Mouse (Mus musculus): Measurements from ENCODE around the gene Cfap97d1. TPM values are rescaled to one million over a fixed set of nuclear protein-coding genes. Genes with fewer than 3 reads are reported as not detected.

Cfap97d1 gene
- polyA plus RNA-seq, 1 experiment from 2014 or later = not detected

DNA sequence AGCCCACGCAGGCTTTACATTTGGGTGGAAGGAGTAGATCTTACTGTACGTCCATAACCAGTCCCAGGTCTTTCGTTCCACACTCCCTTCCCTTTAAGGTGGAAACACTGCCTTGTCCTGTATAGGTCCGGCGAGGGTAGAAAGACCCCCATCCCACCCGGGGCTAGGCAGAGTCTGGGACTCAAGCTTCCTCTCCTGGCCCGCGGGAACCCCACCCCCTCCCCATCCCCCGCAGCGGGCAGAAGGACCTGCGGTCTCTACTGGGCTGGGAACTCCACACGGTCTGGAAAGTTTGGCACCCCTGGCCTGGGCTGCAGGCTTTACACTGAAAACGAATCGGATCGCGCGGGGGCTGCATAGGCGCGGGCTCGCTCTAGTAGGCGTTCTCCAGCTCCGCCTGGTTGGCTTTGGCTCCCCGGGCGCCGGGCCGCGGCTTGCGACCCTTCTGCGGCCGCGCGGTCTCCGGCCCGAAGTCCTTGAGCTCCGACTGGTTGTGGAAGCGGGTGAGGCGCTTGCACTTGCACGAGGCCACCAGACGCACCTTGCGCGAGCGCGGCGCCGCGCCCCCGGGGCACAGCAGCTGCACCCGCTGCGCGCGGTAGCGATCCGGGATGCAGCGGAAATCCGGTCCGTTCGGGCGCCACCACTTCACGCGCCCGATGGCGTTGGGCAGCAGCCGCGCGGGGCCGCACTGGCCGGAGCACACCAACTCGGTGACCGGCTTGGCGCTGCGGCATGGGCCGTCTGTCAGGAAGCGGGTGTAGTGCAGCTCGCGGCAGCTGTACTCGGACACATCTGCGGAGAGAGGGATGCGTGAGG, 20.4 kb upstream of the Cfap97d1 start:
- Histone ChIP-seq H3K9me3 (no peaks in the 10 kb centered on the region), H3K27me3 (peaks cover 64% of the 10 kb centered on the region), H3K4me3 (peak overlapping the region; percentile 66), H3K9ac (replicated peaks) (peak overlapping the region; percentile 55), H3K4me1 (peaks cover 23% of the 10 kb centered on the region), H3K4me2 (replicated peaks) (peak overlapping the region; percentile 98), H3K36me3 (no peaks in the 10 kb centered on the region), H3K27ac (replicated peaks) (no peak overlapping the region)
- peak; percentile 64; the same call in 1 of the 2 replicates for ATAC-seq (replicated peaks)
- WGBS = under 1% methylated on average over 76 of the region's 78 CpGs

DNA sequence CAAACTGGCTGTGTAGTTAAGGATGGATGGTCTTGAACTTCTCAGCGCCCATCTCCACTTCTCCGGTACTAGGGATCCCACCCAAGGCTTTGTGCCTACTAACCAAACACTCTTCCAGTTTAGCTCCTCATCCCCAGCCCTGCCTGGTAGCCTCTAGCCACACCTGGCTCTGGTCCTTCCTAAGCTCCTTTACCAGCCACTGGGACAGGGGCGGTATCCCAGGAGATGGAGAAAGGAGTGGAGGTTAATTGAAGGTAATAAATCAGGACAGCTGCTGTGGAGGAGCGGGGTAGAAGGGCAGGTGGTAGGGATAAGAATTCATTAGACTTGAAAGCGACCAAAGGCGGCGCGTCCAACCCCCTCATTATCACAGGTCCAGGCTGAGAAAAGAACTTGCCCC, 19.4 kb upstream of the Cfap97d1 start:
- Histone ChIP-seq H3K9ac (replicated peaks) (no peak overlapping the region), H3K4me3 (no peak overlapping the region), H3K4me2 (replicated peaks) (no peak overlapping the region), H3K4me1 (peaks cover 23% of the 10 kb centered on the region), H3K9me3 (no peaks in the 10 kb centered on the region), H3K27me3 (peaks cover 65% of the 10 kb centered on the region), H3K27ac (replicated peaks) (no peak overlapping the region), H3K36me3 (no peaks in the 10 kb centered on the region)
- 5% methylated on average over 8 of the region's 8 CpGs for WGBS
- ATAC-seq (replicated peaks) = no peak

DNA sequence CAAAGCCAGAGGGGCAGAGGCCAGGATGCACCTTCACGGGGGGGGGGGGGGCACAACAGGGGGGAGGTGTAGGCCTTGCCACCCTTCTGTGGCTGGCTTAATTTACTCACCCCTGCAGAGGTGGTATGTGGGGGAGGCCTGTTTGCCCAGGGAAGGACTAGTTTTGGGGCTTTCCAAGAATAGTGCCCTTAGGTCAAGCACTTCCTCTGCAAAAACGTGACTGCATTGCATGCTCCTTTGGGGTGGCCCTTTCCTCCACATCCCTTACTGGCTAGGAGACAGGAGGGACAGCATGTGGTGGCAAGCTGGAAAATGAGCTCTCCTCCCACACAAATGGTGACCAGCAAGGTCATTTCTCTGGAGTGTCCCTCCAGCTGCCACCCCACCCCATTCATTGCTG, 18.5 kb upstream of the Cfap97d1 start:
- H3K4me1 ChIP-seq = peaks cover 23% of the 10 kb centered on the region
- ATAC-seq (replicated peaks) = no peak
- no peaks in the 10 kb centered on the region for H3K9me3 ChIP-seq
- no peak overlapping the region for H3K4me2 ChIP-seq (replicated peaks)
- no peaks in the 10 kb centered on the region for H3K36me3 ChIP-seq
- H3K27ac ChIP-seq (replicated peaks) = no peak overlapping the region
- peaks cover 63% of the 10 kb centered on the region for H3K27me3 ChIP-seq
- no peak overlapping the region for H3K9ac ChIP-seq (replicated peaks)
- WGBS = 13% methylated on average over 2 of the region's 2 CpGs
- H3K4me3 ChIP-seq = no peak overlapping the region

DNA sequence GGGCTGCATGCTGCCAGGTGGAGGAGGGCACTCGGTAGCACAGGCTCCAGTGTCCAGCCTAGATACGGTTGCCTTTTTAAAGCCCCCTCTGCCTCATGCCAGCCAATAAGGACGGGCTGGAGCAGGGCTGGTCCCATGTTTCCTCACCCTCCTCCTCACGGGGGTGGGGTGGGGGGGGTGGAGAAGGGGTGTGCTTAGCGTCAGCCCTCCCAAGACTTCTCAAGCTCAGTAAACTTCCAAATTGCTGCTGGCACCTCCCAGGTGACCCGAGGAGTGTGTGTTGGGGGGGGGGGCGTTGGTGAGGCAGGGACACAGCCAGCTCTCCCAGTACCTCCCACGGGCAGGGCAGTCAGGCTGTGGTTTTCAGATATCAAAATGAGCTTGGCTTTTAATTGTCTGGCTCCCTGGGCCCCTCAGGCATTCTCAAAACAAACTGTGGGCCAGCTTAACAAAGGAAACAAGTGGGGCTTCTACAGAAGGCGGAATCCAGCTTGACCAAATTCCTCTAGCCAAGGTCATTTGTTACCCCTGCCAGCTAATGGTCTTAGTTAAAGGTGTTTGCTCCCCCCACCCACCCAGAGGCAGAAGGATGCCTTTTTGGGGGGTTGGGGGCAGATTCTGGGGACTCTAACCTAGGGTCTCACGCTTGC, 17.0 kb upstream of the Cfap97d1 start, which contains the start of gene Sost:
Sost (minus strand) TSS at position 51 of the 650 bp plus-strand sequence.
- H3K4me3 ChIP-seq = no peak within 1 kb of the TSS
- H3K9me3 ChIP-seq = no peaks in the 10 kb centered on the region
- WGBS = 16% methylated on average over 10 of the region's 10 CpGs
- no peaks in the 10 kb centered on the region for H3K36me3 ChIP-seq
- H3K4me2 ChIP-seq (replicated peaks) = no peak within 1 kb of the TSS
- H3K9ac ChIP-seq (replicated peaks) = no peak within 1 kb of the TSS
- ATAC-seq (replicated peaks) = no peak
- H3K27me3 ChIP-seq = peaks cover 49% of the 10 kb centered on the region
- H3K27ac ChIP-seq (replicated peaks) = no peak within 1 kb of the TSS
- H3K4me1 ChIP-seq = peaks cover 23% of the 10 kb centered on the region

DNA sequence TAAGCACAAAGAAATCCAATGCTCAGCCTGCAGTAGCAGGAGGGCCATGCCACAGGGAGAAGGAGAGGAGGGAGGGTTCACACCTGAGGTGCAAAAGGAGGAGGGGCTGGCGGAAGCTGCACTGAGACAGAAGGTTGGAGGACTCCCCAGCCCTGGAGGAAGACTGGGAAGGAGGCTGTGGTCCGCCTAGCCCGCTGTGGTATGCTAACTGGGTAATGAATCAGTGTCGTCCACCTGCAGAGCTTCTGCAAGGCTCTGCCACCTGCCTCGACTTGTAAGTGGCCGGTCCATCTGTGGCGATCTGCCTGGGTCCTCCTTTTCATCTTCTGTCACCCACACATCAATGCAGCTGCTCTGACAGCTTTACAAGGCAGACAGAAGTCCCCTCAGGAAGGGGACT, 15.8 kb upstream of the Cfap97d1 start:
- 16% methylated on average over 7 of the region's 7 CpGs for WGBS

DNA sequence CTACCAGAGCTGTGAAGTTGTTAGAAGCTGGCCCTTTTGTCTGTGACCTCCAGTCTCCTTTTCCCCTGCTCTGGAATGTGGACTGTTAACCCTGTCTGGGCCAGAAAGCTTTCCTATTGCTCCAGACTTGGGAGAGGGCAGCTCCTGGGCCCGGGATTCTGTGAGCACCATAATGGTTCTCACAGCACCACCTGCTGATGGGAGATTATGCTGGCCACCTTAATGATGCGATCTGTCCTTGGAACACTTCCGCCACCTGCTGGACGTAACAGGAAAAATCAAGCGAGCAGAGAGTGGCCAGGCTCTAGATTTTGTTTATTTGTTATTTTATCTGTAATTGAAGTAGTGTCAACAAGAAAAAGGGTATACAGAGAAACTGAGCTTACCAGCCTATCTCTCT, 15.3 kb upstream of the Cfap97d1 start:
- H3K4me3 ChIP-seq = no peak overlapping the region
- ATAC-seq (replicated peaks) = peak; percentile 60; the same call in 1 of the 2 replicates
- peaks cover 32% of the 10 kb centered on the region for H3K27me3 ChIP-seq
- 0% methylated on average over 5 of the region's 5 CpGs for WGBS
- no peak overlapping the region for H3K27ac ChIP-seq (replicated peaks)
- peaks cover 12% of the 10 kb centered on the region for H3K4me1 ChIP-seq
- no peaks in the 10 kb centered on the region for H3K36me3 ChIP-seq
- H3K4me2 ChIP-seq (replicated peaks) = no peak overlapping the region
- H3K9me3 ChIP-seq = no peaks in the 10 kb centered on the region
- H3K9ac ChIP-seq (replicated peaks) = no peak overlapping the region

More for the DNA sequence above, 15.8 kb upstream of the Cfap97d1 start:
- H3K27me3 ChIP-seq = peaks cover 37% of the 10 kb centered on the region
- H3K4me1 ChIP-seq = peaks cover 17% of the 10 kb centered on the region
- H3K4me2 ChIP-seq (replicated peaks) = no peak overlapping the region
- no peak overlapping the region for H3K27ac ChIP-seq (replicated peaks)
- no peaks in the 10 kb centered on the region for H3K36me3 ChIP-seq
- H3K4me3 ChIP-seq = no peak overlapping the region
- ATAC-seq (replicated peaks) = 0 out of 2 replicates have a peak, but pooled peaks have one; percentile 5
- no peak overlapping the region for H3K9ac ChIP-seq (replicated peaks)
- no peaks in the 10 kb centered on the region for H3K9me3 ChIP-seq

DNA sequence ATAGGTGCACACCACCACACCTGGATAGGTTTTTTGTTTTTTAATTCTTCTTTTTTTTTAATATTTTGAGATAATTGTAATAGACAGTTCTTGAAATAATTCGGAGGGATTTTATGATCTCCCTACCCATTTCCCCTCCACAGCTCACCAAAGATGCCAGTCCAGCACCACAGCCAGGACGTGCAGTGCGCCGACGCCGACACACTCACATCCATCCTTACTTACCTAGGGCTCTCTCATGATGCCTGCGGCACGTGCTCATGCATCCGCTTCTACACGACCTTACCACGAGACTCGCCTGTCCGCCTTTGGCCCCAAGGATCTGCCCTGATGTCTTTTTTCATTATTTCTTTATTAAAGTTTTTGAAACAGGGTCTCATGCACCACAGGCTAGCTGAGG, 14.2 kb upstream of the Cfap97d1 start:
- H3K9ac ChIP-seq (replicated peaks) = no peak overlapping the region
- no peak for ATAC-seq (replicated peaks)

DNA sequence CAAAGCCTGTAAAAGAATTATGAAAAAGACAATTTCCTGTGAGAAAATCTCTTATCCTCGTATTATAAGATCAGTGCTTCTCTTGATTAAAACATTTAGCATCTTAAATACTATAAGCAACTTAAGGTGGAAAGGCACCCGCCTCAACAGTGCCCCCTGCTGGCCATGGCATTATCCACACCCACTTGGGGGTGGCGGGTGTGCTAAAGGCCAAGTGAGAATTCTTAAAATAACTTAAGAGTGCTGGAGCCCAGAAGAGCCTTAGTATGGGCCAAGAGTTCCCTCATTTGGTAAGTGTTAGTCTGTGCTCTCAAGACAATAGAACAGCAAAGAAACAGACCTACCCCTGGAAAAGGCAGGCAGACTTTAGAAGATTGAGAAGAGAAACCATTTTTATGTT, 12.7 kb upstream of the Cfap97d1 start:
- no peaks in the 10 kb centered on the region for H3K9me3 ChIP-seq
- no peak overlapping the region for H3K27ac ChIP-seq (replicated peaks)
- no peak overlapping the region for H3K9ac ChIP-seq (replicated peaks)
- peaks cover 6% of the 10 kb centered on the region; the same call in 1 of the 2 replicates for H3K27me3 ChIP-seq
- ATAC-seq (replicated peaks) = no peak
- 50% methylated on average over 3 of the region's 3 CpGs for WGBS
- H3K4me1 ChIP-seq = peaks cover 5% of the 10 kb centered on the region
- H3K4me3 ChIP-seq = no peak overlapping the region
- no peak overlapping the region for H3K4me2 ChIP-seq (replicated peaks)
- H3K36me3 ChIP-seq = no peaks in the 10 kb centered on the region

More for the DNA sequence above, 14.2 kb upstream of the Cfap97d1 start:
- no peak overlapping the region for H3K27ac ChIP-seq (replicated peaks)
- no peaks in the 10 kb centered on the region for H3K36me3 ChIP-seq
- no peak overlapping the region for H3K4me3 ChIP-seq
- H3K27me3 ChIP-seq = peaks cover 22% of the 10 kb centered on the region
- H3K9me3 ChIP-seq = no peaks in the 10 kb centered on the region
- H3K4me1 ChIP-seq = peaks cover 5% of the 10 kb centered on the region
- no peak overlapping the region for H3K4me2 ChIP-seq (replicated peaks)
- WGBS = 80% methylated on average over 13 of the region's 13 CpGs

DNA sequence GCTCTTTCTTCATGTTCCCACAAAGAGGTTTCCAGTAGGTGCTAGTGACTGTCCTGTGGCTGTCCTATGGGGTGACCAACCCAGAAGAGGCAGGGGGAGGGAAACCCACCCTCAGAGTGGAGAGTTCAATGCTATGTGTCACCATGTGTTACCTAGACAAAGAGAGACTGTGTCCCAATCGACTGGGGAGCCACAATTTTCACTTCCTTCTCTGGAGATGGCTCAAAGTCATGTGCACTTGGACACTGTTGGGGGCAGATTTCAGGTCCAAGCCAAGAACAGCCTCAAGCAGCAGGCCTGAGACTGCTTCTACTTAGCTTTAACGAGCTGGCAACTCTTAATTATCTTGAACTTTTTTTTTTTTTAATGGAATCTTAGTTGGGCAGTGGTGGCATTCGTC, 12.0 kb upstream of the Cfap97d1 start:
- no peak for ATAC-seq (replicated peaks)
- Histone ChIP-seq H3K36me3 (no peaks in the 10 kb centered on the region), H3K4me2 (replicated peaks) (no peak overlapping the region), H3K27me3 (0 out of 2 replicates have a peak, but pooled peaks cover 4% of the 10 kb centered on the region), H3K9me3 (no peaks in the 10 kb centered on the region), H3K9ac (replicated peaks) (no peak overlapping the region), H3K4me1 (peaks cover 5% of the 10 kb centered on the region), H3K4me3 (no peak overlapping the region), H3K27ac (replicated peaks) (no peak overlapping the region)
- 62% methylated on average over 3 of the region's 3 CpGs for WGBS

DNA sequence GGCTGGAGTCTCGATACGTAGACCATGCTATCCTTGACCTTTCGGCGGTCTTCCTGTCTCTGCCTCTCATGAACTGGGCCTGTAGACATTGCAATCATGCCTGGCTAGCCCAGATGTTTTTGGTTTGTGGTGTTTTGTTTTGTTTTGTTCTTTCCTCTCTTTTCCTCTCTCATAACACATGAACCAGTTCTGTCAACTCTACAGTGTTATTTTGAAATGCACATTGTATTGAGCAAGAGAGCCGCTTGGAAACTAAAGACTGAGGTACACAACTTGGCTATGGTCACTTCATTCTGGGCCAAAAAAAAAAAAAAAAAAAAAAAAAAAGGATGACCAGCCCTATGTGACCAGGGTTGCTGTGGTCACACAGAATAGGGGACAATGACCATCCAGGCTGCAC, 11.4 kb upstream of the Cfap97d1 start:
- Histone ChIP-seq H3K4me1 (peaks cover 5% of the 10 kb centered on the region), H3K9me3 (no peaks in the 10 kb centered on the region), H3K9ac (replicated peaks) (no peak overlapping the region), H3K4me2 (replicated peaks) (no peak overlapping the region), H3K4me3 (no peak overlapping the region), H3K27me3 (0 out of 2 replicates have a peak, but pooled peaks cover 4% of the 10 kb centered on the region), H3K27ac (replicated peaks) (no peak overlapping the region), H3K36me3 (no peaks in the 10 kb centered on the region)
- no peak for ATAC-seq (replicated peaks)
- 91% methylated on average over 5 of the region's 5 CpGs for WGBS

DNA sequence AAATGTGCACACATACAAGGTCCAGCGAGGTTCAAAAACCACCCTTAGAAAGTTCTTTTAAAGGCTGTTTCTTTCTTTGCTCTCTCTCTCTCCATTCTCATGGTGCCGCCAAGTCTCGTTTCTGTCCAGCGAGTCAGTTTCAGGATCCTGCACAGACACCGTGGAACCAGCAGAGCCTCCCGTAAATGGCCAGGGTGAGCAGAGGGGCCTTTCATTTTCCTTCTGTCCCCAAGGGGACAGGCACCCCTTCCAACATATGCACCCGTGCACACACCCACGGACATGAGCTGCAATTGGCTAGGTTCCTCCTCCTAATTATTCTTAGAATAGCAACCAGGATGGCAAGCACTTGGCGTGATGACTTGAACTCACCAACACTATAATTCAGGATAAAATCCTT, 10.6 kb upstream of the Cfap97d1 start:
- Histone ChIP-seq H3K9me3 (no peaks in the 10 kb centered on the region), H3K9ac (replicated peaks) (no peak overlapping the region), H3K36me3 (no peaks in the 10 kb centered on the region), H3K4me3 (no peak overlapping the region), H3K4me2 (replicated peaks) (no peak overlapping the region), H3K27me3 (0 out of 2 replicates have a peak, but pooled peaks cover 2% of the 10 kb centered on the region), H3K27ac (replicated peaks) (no peak overlapping the region), H3K4me1 (peaks cover 2% of the 10 kb centered on the region)
- no peak for ATAC-seq (replicated peaks)
- 74% methylated on average over 9 of the region's 9 CpGs for WGBS

DNA sequence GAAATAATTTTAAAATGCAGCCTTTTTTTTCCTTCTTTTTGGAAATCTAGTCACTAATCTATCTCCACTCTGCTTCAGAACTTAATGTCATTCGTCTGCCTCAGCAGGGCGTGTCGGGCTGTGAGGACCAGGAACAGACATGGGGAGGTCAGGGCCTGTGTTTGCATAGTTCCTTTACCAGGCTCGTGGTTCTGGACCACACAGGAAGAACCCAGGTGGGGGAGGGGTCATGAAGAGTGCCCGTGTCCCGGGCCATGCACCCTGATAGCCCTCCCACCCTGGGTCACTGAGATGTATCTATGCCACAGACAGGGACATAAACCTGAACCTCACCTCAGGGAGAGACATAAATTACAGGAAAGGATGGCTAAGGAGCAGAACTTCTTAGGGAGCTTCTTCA, 9.9 kb upstream of the Cfap97d1 start:
- 73% methylated on average over 6 of the region's 6 CpGs for WGBS
- Histone ChIP-seq H3K9ac (replicated peaks) (no peak overlapping the region), H3K27me3 (no peaks in the 10 kb centered on the region), H3K27ac (replicated peaks) (no peak overlapping the region), H3K4me2 (replicated peaks) (no peak overlapping the region), H3K36me3 (no peaks in the 10 kb centered on the region), H3K9me3 (no peaks in the 10 kb centered on the region), H3K4me1 (no peaks in the 10 kb centered on the region), H3K4me3 (no peak overlapping the region)
- ATAC-seq (replicated peaks) = no peak
